Mouse (Mus musculus) limb, embryonic 14.5 days (tissue): Measurements from ENCODE around the gene Trdmt1. TPM values are rescaled to one million over a fixed set of nuclear protein-coding genes. Genes with fewer than 3 reads are reported as not detected.
A peak's percentile ranks its signal among the peaks of the same experiment; 100 is the strongest.

ENCODE experiments used
- ATAC-seq: fragments of 200-750 bp; cut with Nextera tagmentation; 2 replicates; pipeline ENCODE4 v1.8.0; 2017; ENCODE audit warnings: low read depth, moderate number of reproducible peaks, moderate TSS enrichment; ENCODE audit not compliant: low FRiP score
- DNase-seq: peaks from one replicate; pipeline ENCODE4 v3.0.0-alpha.2; 2015; ENCODE audit warnings: low spot score
- H3K27ac ChIP-seq: fragments of 300-500 bp; sonication (generic); replicated peaks from 2 replicates; pipeline ENCODE4 v1.5.1; 2014; ENCODE audit warnings: low read depth, mild to moderate bottlenecking, low read length, moderate library complexity, mixed read lengths
- H3K27me3 ChIP-seq: fragments of 300-500 bp; sonication (generic); 2 replicates; pipeline ENCODE4 v1.6.1; 2014; ENCODE audit warnings: low read length, mixed read lengths; ENCODE audit not compliant: control insufficient read depth, insufficient read depth
- H3K36me3 ChIP-seq: fragments of 300-500 bp; sonication (generic); 2 replicates; pipeline ENCODE4 v1.6.1; 2014; ENCODE audit warnings: mild to moderate bottlenecking, low read length, moderate library complexity, mixed read lengths; ENCODE audit not compliant: control insufficient read depth, insufficient read depth
- H3K4me1 ChIP-seq: fragments of 300-500 bp; sonication (generic); 2 replicates; pipeline ENCODE4 v1.6.1; 2014; ENCODE audit warnings: antibody characterized with exemption, low read length, mixed read lengths; ENCODE audit not compliant: control insufficient read depth, insufficient read depth
- H3K4me2 ChIP-seq: fragments of 300-500 bp; sonication (generic); replicated peaks from 2 replicates; pipeline ENCODE4 v1.6.1; 2014; ENCODE audit warnings: low read depth, mild to moderate bottlenecking, low read length, moderate library complexity; ENCODE audit not compliant: severe bottlenecking
- H3K4me3 ChIP-seq: fragments of 300-500 bp; sonication (generic); replicated peaks from 2 replicates; pipeline ENCODE4 v1.5.1; 2014; ENCODE audit warnings: low read length
- H3K9ac ChIP-seq: fragments of 300-500 bp; sonication (generic); 2 replicates; pipeline ENCODE4 v1.6.1; 2014; ENCODE audit warnings: mild to moderate bottlenecking, low read depth, low read length, moderate library complexity; ENCODE audit not compliant: severe bottlenecking
- H3K9me3 ChIP-seq: fragments of 300-500 bp; sonication (generic); 2 replicates; pipeline ENCODE4 v1.6.1; 2016; ENCODE audit warnings: low read length; ENCODE audit not compliant: control insufficient read depth
- POLR2A ChIP-seq: fragments of 200-500 bp; IDR thresholded peaks from 2 replicates; pipeline ENCODE4 v1.8.0; 2012; ENCODE audit warnings: inconsistent platforms, mild to moderate bottlenecking, moderate library complexity, borderline replicate concordance; ENCODE audit not compliant: insufficient read depth, insufficient read length; ENCODE audit errors: extremely low read depth
- WGBS: fragments of 180-500 bp; shearing (Covaris S2); extraction: QIAGEN DNeasy Blood & Tissue Kit; methylation state at CpG from one replicate; pipeline ENCODE4 v1.1.7; 2014; 5-methylcytosine and 5-hydroxymethylcytosine counted together
- polyA plus RNA-seq, 2 experiments: library from polyadenylated mRNA; depleted of rRNA in 1 of 2; stranded (reverse) in 1 of 2; unstranded in 1 of 2; fragments of >200 nt; fragmentation: Nextera tagmentation in 1 of 2; extraction: Ambion mirVana in 1 of 2; gene quantifications; 2 replicates each; pipeline versions ENCODE4 v1.2.1 to v1.2.3; 2012 to 2014

The Trdmt1 gene
- polyA plus RNA-seq, 2 experiments = 9.7 to 13.7 TPM

- no peaks in the 10 kb centered on the region for H3K4me1 ChIP-seq
- H3K9ac ChIP-seq = no peak overlapping the region
- ATAC-seq (no peak), DNase-seq (no peak)
- no peak overlapping the region for H3K4me2 ChIP-seq
- WGBS = 53% methylated on average over 8 of the region's 8 CpGs
- no peak for TF ChIP-seq POLR2A
- H3K27ac ChIP-seq = no peak overlapping the region
- no peaks in the 10 kb centered on the region for H3K9me3 ChIP-seq
- no peaks in the 10 kb centered on the region for H3K27me3 ChIP-seq
- no peak overlapping the region for H3K4me3 ChIP-seq
- peaks cover 3% of the 10 kb centered on the region for H3K36me3 ChIP-seq
These were observed 22.4 kb downstream of the Trdmt1 start for GRCm38 (mm10) chr2:13522106-13522505.

- ATAC-seq (no peak), DNase-seq (no peak)
- WGBS = 75% methylated on average over 4 of the region's 4 CpGs
- TF ChIP-seq POLR2A = no peak
- H3K4me1 ChIP-seq = no peaks in the 10 kb centered on the region
- H3K4me2 ChIP-seq = no peak overlapping the region
- H3K9me3 ChIP-seq = no peaks in the 10 kb centered on the region
- no peaks in the 10 kb centered on the region for H3K27me3 ChIP-seq
- H3K27ac ChIP-seq = no peak overlapping the region
- no peak overlapping the region for H3K9ac ChIP-seq
- H3K4me3 ChIP-seq = no peak overlapping the region
- H3K36me3 ChIP-seq = peaks cover 11% of the 10 kb centered on the region
These were observed 29.5 kb downstream of the Trdmt1 start for GRCm38 (mm10) chr2:13514949-13515348.

GRCm38 (mm10) chr2:13502717-13503116 lies 41.8 kb downstream of the Trdmt1 start:
- 86% methylated on average over 2 of the region's 2 CpGs for WGBS
- ATAC-seq (no peak), DNase-seq (no peak)
- H3K27me3 ChIP-seq = no peaks in the 10 kb centered on the region
- no peak overlapping the region for H3K4me3 ChIP-seq
- H3K36me3 ChIP-seq = no peaks in the 10 kb centered on the region
- H3K9ac ChIP-seq = no peak overlapping the region
- H3K4me2 ChIP-seq = no peak overlapping the region
- 0 out of 2 replicates have a peak, but pooled peaks cover 4% of the 10 kb centered on the region for H3K4me1 ChIP-seq
- H3K9me3 ChIP-seq = no peaks in the 10 kb centered on the region
- no peak for TF ChIP-seq POLR2A
- H3K27ac ChIP-seq = no peak overlapping the region

- ATAC-seq = no peak
- no peak overlapping the region for H3K4me2 ChIP-seq
- peaks cover 10% of the 10 kb centered on the region; the same call in 1 of the 2 replicates for H3K4me1 ChIP-seq
- WGBS = 17% methylated on average over 5 of the region's 5 CpGs
- H3K27me3 ChIP-seq = no peaks in the 10 kb centered on the region
- no peak for DNase-seq
- H3K36me3 ChIP-seq = no peaks in the 10 kb centered on the region
- H3K27ac ChIP-seq = no peak overlapping the region
- no peak overlapping the region for H3K9ac ChIP-seq
- TF ChIP-seq POLR2A = no peak
- H3K9me3 ChIP-seq = no peaks in the 10 kb centered on the region
- H3K4me3 ChIP-seq = no peak overlapping the region
These were observed 42.9 kb downstream of the Trdmt1 start for GRCm38 (mm10) chr2:13501553-13501952.

GRCm38 (mm10) chr2:13500298-13500999 lies 44.0 kb downstream of the Trdmt1 start:
- Histone ChIP-seq H3K27me3 (no peaks in the 10 kb centered on the region), H3K4me3 (no peak overlapping the region), H3K9me3 (no peaks in the 10 kb centered on the region), H3K27ac (no peak overlapping the region), H3K4me1 (peaks cover 10% of the 10 kb centered on the region; the same call in 1 of the 2 replicates), H3K36me3 (no peaks in the 10 kb centered on the region), H3K9ac (no peak overlapping the region), H3K4me2 (no peak overlapping the region)
- DNase-seq (peak; percentile 9), ATAC-seq (no peak)
- WGBS = 75% methylated on average over 5 of the region's 5 CpGs
- TF ChIP-seq POLR2A = no peak
